Mouse (Mus musculus): ENCODE results near the gene Sh2d7.
"Not testable (repeated sequence)": the region's sequence is repeated elsewhere in the genome, so short reads cannot be mapped to it uniquely, and the experiment has no call there.

Sh2d7 gene

DNA sequence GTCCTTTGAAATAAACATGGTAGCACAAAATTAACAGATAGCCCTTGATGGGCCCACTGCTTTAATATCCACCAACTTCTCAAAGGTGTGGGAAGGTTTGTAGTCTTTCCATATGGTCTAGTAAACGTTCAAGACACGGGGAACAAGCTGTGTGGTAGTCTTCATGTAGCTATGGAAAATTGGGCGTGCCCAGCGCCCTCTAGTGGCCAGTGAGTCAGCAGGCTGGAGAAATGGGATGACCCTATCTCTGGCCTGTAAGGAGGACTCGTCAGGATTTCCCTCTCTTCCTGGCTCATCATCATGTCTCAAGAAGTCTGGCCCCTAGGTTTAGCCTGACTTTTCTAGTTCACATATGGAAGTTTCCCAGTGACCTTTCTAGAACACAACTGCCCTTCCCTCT is 8.8 kb downstream of the Sh2d7 start:
- DNase-seq: peak; percentile 73

DNA sequence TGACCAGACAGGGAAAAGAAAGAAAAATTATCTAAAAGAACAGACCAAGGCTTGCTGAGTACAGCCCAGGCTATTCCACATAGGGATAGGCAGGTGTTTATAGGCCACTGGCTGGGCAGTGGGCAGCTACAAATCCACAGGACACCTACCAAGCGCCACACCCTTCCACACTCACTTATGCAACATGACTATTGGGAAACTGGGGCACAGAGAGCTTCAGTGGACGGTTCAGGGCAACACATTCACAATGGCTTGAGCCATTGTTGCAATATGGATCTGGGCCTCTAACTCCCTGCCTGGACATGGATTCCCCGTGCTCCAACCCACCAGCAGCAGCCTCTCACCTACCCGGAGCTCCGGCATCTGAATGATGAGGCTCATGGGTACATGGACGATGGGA is 10.6 kb downstream of the Sh2d7 start:
- DNase-seq: no peak

DNA sequence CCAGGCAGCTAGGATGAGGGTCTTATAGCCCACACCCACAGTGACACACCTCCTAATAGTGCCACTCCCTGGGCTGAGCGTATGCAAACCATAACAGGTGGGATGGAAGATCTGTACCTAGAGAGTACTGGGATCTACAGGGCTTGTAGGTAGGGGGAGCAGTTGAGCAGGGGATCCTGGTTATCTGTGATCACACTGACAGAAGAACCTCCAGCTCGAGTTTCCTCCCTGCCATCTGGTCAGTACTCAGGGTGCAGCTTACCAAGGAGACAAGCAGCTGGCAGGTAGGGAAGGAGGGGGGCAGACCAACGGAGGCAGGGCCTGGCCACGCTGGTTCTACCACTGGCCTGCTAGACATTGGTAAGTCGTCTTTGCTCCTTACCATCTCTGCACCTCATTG is 13.6 kb downstream of the Sh2d7 start:
- DNase-seq: peak; percentile 61

DNA sequence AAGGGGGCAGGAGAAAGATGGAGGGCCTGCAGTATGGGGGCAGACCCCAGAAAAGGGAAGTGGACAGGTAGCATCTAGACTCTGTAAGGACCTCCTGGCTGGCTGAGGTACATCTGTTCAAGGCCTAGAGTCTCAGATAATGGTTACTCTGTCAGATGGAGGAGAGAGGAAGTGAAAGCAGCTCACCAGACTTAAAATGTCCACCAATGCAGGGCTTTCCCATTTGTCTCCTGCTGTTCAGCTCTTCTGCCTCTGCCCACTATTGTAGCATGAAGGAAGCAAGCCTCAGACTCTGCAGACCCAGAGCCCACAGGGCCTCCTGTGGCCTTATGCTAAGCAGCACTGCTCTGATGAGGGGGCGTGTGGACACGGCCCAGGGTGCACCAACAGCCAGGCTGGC is 16.3 kb downstream of the Sh2d7 start:
- DNase-seq: no peak

DNA sequence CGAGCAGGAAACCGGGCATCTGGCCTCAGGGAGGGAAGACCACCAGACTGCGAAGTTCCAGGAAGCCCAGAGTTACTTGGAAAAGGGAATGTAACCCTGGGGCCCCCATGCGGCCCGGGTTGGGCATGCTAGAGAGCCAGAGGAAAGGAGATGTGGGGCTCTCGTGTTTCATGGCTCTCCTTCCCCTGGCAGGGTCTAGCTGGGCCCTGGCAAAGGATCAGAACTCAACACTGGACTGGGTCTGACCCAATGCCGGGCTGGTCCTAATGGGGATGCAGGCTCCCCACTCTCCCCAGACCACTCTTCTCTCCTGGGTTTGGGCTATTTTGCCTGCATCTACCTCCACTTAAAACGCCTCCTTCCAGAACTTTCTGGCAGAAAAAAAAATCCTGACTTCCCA is 19.9 kb downstream of the Sh2d7 start:
- DNase-seq: no peak

DNA sequence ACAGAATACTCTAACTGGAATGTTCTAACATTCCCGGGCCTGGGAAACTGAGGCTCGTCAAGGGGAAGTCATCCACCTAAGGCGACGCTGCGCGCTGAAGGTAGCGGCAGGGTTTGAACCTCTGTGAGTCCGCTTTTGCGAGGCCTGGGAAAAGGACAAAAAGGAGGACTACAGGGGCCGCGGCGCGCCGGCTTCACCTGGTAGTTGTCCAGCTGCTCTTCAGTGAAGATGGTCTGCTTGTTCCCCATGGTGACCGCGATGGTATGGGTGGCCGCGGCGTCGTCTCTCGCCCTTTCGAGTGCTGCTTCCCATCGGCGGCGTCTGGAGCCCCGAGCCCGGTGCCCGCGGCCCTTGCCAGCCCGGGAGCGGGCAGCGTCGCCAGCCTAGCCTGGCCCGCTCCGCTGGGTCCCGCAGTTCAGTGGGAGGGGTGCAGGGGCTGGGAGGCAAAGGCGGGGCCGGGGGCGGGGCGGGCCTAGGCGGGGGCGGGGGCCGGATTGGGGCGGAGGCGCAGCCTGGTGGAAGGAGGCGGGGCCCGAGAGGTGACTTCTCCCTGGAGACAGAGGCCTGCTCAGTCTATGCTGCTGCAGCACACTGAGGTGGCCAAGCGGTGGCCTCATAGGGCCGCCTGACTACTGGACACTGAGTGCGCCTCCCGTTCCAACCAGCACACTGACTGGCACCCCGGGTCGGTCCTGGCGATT is 21.1 kb downstream of the Sh2d7 start, which contains the start of gene Cib2:
Gene Cib2 (minus strand): TSS at position 448 of the 701 bp plus-strand sequence.
- peak; percentile 89 for DNase-seq

DNA sequence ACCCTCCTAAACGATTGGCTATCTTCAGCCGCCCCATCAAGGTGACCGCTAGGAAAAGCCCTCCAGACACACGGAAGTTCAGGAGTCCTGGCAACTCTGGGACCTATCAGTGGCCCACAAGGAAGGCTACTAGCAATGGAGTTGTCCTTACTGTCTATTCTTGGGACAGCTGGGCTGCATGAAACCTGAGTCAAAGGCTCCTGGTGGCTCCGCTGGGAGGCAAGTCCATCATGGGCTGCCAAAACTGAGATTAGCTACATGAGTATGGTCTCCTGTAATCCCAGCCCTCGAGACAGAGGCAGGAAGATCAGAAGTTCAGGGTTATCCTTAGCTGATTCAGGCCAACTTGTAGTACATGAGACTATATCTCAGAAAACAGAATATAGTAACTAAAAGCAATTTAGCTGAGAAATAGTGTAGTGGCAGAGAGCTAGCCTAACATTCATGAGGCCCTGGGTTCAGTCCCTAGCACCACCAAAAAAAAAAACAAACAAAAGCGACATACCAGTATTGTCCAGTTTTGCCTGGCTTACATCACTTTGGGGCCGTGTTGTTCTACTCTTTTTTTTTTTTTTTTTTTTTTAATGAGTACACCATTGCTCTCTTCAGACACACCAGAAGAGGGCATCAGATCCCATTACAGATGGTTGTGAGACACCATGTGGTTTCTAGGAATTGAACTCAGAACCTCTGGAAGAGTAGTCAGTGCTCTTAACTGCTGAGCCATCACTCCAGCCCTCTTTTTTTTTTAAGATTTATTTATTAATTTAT is 22.2 kb downstream of the Sh2d7 start:
- DNase-seq: no peak

DNA sequence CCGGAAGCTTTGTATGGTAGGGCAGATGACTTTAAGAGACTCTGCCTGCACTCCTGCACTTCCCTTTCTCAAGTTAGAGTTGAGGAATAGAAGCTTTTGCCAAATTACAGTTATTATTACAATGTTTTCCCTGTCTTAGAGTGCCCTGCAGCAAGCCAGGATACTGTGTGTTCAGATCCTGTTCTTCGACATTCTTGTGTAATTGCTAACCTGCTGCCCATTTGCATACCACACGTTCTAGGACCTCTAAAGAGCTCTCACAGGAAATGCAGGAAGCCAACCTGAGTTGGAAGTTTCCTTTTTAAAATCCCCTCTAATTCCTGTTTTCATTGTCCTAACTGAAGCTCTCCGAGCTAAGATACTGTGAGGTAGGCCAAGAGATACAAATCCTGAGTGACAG is 28.2 kb downstream of the Sh2d7 start:
- no peak for DNase-seq

DNA sequence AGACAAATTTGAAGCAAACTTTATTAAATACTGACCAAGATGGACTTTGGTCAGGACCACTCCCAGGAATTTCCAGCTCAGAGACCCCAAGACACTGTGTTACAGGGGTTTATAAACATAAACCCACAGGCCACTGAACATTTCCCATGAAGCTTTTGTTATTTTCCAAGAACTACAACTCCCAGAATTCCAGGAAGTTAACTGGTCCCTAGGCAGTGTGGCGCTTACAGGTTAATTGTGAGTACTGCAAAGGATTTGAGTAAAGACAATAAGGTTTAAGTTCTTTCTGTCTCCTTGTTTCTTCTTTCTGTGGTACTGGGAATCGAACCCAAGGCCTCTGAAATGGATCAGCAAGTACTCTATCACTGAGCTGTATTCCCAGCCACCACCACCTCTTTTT is 29.9 kb downstream of the Sh2d7 start:
- DNase-seq: no peak

DNA sequence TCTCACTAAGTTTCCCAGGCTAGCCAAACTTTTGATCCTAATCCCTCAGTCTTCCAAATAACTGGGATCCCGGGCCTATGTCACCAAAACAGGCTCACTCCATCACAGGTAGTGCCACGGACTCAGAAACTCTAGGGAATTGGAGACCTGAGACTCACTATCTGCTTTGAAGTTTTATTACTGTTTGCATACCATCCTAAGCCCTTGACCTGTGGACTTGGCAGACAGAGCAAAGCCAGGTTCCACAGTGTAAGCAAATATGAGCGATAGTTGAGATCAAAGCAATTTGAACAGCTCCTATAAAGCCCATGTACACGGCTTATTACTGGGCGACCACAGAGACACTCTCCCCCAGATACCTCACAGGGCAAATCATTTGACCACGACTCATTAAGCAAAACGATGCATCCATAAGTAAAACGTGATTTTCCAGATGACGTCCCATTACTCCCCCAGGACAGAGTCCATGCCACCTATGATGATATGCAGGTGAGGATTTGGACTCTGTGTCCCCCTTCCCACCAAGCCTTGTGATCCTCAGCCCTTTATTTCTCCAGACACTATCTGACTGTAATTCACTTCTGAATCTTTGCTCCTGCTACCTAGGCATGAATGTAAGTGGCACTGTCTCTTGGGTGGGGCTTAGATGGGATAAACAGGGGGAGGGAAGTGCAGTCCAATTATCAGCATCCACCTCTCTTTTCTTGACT is 32.5 kb downstream of the Sh2d7 start:
- DNase-seq: no peak

DNA sequence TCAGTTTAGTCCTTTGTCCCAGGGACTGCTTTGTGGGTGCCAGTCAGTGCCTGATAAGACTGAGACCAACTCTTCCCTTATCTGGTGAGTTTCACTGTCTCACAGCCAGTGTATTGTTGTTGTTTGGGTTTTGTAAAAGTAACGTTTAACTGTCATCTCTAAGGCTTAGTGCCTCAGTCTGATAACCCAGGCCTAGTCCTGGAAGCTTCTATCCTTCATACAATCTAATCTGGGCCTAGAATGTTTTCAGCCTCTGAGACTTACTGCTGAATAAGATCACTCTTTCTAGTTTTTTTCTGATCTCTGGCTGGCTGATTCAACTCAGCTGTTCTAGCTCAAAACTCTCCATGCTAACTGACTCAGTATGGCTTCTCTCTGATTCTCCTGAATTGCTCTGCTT is 44.9 kb downstream of the Sh2d7 start:
- DNase-seq: no peak

DNA sequence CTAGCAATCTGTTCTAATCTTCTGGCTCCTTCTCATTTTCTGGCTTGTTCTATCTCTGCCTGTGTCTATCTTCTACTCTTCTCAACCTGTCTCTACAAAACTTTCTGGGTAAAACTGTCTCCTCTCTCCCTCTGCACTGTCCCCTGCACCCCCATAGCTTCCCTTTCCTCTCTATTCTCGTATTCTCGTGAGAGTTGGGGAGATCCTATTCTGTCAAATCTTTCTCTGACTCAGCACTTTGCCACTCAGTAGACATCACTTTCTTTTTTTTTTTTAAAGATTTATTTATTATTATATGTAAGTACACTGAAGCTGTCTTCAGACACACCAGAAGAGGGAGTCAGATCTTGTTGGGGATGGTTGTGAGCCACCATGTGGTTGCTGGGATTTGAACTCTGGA is 45.3 kb downstream of the Sh2d7 start:
- not testable (repeated sequence) for DNase-seq

DNA sequence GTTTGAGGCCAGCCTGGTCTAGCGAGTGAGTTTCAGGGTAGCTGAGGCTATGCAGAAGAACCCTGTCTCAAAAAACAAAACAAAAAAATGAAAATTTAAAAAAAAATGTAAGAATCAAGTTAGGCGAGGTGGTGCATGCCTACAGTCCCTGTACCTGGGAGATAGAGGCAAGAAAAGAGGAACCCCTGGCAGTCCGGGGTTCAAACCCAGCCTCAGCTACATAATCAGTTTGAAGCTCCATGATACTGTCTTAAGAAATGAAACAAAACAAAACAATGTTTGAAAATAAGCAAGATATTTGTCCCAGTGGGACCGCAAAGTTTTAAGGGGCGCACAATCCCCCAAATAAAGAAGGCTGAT is 47.0 kb downstream of the Sh2d7 start:
- DNase-seq: no peak

DNA sequence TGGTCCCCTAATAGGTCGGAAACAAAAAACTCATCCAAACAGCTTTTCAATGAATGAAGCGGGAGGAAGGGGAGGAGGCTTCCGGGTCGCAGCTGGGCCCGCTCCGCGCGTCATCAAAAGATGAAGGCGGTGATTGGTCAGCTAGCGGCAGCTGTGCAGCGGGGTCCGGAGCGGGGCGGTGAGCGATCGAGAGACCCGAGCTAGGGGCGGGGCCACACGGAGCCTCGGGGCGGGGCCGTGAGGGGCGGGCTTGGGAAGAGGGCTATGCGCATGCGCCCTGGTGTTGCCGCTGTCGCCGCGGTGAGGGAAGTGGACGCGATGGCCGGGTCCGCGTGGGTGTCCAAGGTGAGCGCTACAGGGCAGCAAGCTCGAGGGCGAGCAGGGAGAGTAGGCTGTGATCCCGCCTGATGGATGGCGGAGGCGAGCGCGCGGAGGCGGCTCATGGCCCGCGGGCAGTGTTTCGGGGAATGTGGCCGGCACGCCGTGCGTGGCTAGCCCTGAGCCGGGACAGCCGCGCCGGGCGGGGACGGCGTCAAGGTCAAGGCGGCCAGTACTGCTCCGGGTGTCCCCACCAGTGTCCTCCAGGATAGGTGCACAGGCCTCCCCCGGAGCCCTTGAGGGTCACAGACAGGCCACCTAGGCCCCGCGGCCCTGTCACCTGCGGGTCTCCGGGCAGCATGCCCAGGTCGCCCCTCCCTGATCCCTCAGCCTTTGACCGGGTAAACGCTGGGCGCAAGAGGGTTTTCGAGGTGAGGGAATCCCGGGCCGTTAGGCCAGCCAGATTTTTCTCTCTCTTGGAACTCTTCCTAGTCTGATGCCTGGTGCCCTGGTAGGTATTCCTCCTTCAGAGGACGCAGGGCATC is 47.6 kb downstream of the Sh2d7 start, which contains the start of gene Idh3a:
Gene Idh3a (plus strand): TSS at position 136 of the 863 bp plus-strand sequence.
- DNase-seq: peak; percentile 99

DNA sequence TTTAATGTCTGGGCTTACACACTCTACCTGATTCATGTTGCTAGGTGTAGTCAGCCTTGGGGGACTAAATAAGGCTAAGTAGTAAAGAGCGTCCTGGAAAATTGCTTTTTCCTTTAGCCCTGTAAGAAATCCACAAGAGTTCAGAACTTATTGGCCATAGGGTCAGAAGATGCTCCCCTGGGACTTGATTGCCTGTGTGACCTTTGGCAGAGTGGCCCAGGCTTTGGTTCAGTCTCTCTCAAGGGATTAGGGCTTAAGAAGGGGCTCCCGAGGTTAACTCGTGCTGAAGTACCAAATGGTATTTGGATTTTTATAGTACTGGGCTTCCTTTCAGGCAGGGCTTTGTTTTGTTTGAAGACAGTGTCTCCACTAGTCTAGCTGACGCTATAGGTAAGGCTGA is 49.1 kb downstream of the Sh2d7 start:
- DNase-seq: no peak

DNA sequence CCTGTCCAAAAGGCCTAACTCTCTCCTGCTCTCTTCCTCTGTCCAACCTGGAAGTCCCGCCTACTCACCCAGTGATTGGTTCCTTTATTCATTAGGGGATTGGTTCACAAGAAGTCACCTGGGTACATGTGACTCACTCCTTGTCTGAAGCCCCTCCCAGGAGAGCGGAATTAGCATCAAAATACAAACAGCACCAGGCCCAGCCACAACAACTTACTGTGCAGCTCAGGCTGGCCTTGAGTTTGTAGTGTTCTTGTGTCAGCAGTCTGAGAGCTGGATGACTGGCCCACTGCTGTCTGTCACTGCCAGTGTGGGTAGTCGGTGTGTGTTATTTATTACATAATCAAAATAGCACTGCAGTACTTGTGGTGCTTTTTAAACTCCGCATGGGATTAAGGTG is 54.9 kb downstream of the Sh2d7 start:
- not testable (repeated sequence) for DNase-seq

All from thymus, postnatal 4 days (tissue).